Mouse (Mus musculus) thymus, adult 18-20 months (tissue): ENCODE measurements around the gene Capza1.
"Not testable (repeated sequence)": the region's sequence is repeated elsewhere in the genome, so short reads cannot be mapped to it uniquely, and the experiment has no call there.

Source experiments
- DNase-seq, 2 experiments: peaks; one replicate each; pipeline ENCODE4 v3.0.0; 2022; ENCODE audit warnings: mixed read lengths in 2 of 2

Capza1 gene

DNA sequence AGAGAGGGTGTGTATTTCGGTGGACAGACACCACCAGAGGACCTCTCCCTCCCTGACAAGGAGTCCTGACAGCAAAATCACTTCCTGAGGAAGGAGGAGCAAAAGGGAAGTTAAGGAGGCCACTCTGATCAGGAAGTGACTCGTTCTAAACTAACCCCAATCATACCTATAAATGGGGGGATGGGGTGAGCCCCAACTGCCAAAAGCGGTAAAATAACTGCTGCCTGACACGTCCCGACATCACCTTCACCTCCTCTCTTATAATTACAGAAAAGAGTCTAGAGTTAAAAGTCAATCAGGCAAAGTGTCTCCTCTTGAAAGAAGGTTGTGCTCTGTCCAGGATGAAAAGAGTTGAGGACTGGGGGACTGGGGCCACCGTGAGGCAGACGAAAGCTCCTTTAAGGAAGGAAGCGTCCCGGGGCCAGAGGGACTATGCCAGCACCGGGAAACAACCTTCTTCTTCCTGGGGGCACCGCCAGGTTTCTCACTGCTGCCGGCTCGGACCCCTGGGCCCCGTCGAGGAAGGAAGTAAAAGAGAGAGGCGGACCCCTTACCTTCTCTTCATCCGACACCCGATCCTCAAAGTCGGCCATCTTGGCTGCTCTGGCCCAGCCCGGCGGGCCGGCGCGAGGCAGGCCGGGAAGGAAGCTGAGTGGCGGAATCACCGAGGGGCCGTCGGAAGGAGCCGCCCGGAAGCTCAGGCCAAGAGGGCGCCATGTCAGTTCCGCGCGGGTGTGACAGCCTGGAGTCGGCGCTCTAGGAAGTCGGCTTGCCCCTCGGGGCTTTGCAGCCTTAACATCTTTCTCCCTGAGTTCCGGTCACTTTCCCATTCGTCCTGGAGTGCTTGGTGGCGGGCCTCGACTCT is at the start of gene Capza1, which contains the start of gene St7l:
Capza1 (minus strand) TSS at position 720 of the 865 bp plus-strand sequence.
St7l (plus strand) TSS at position 220 of the 865 bp plus-strand sequence.
- DNase-seq = peak; percentile 80 to 85

DNA sequence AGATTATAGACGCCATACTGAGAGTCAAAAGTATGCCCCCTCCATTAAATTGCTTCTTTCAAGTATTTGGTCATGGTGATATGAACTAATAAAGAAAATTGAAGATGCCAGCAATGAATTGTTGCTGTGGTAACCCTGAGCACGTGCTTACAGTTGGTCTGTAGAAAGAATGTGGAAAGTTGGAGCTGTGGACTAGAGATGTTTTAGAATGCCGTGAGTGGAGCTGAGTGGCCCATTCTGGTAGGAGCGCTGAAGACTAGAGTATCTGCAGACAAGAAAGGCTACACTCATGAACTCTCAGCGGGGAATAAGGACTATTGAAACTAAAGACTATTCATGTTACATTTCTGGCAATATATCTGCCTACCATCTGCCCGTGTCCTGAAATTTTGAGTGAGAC is 44.9 kb upstream of the Capza1 start:
- no peak for DNase-seq

DNA sequence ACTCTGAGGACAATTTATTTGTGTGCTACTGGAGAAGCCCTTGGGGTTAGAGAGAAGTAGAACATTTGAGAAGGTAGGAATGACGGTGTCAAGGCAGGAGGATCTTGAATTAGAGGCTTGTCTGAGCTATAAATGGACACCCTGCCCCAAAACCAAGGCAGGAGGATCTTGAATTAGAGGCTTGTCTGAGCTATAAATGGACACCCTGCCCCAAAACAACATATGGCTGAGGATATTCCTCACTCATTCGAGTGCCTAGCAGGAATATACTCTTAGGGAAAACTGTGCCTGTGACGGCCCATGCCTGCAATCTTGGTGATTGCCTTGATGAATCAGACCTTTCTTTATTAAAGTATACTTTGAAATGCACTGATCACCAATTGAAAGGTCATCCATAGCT is 41.7 kb upstream of the Capza1 start:
- DNase-seq = no peak

DNA sequence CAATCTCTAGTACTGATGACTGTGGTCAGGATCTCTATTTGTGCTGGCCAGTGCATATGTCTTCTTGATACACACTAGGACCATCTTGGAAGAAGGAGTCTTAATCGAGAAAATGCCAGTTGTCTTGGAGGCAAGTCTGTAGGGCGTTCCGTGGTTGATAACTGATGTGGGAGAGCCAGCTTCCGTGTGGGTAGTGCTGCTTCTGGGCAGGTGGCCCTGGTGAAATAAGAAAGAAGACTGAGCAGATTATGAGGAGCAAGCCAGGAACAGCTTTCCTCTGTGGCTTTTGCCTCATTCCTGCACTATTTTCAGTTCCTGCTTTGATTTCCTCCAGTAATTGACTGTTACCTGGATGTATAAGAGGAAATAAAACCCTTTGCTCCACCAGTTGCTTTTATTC is 41.1 kb upstream of the Capza1 start:
- DNase-seq = no peak

DNA sequence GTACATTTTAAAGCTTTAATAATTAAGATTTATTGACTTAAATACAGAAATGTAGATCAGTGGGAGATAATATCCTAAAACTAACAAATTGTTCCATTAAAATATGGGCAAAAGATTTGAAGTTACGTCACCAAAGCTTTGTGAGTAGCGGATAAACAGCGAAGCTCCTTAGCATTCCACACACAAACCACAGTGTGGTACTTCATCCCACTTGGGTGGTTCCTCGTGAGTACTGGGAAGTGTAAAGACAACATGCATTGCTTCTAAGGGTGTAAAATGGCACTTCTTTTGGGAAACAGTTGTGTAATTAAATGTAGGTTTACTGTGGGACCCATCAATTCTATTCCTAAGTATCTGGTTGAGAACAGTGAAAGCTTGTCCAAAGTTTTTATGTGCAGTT is 36.8 kb upstream of the Capza1 start:
- no peak for DNase-seq

DNA sequence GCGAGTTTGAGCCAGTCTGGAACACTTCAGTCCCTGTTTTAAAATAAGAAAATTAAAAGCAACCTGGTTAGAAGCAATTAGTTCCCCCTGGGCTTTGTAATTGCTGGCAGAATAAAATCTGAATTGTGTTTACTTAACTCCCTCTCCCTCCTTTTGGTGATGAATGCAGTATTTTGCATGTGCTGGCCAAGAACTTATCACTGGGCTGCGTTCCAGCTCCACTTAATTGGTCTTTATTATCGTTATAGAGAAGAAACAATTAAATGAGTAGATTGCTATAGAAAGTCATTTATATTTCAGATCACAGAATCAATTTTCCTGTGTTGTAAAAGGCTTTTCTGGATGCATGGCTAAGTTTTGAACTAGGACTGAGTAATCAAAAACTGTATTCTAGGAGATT is 31.8 kb upstream of the Capza1 start:
- DNase-seq = no peak

DNA sequence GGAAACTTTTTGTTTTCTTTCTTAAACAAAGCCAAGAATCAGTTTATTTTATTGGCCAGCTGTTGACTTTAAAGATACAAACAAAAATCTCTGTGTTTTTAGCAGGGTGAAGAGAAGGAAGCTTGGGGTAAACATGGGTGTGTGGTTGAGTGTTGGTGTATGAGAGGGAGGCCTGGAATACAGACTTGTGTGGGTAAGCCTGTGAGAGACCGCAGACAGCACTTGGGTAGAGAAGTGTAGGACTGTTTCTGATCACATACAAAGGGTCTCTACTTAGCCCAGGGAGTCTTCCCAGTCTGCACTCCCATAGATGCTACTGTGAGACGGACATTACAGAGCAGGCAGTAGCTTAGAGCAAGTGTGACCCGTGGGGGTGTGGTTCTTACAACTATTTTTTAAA is 24.3 kb upstream of the Capza1 start:
- no peak for DNase-seq

DNA sequence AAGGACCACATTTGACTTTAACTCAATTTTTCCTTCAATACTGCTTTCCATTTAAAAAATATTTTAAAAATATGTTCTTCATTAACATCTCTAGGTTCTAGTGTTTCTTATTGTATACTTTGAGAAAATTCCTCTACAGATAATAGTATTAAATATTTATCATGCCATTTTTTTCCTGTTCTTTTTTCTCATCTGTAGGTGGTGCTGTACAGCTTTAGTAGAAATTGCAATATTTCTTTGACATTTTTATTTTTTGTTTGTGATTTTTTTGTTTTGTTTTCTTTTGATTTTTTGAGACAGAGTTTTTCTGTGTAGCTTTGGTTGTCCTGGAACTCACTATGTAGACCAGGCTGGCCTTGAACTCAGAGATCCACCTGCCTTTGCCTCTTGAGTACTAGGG is 5.3 kb upstream of the Capza1 start:
- no peak for DNase-seq

DNA sequence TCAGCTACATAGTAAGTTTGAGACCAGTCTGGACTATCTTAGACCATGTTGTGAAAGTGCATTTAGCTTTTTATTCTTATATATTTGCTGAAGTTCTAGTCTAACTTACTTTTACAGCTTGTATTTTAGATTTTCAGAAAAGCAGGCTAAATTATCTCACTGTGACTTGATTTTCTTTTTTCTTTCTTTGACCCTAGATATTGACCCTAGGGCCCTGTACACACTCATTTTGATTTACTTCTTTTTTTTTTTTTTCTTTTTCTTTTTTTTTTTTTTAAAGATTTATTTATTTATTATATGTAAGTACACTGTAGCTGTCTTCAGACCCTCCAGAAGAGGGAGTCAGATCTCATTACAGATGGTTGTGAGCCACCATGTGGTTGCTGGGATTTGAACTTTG is 2.4 kb upstream of the Capza1 start:
- DNase-seq = not testable (repeated sequence)

DNA sequence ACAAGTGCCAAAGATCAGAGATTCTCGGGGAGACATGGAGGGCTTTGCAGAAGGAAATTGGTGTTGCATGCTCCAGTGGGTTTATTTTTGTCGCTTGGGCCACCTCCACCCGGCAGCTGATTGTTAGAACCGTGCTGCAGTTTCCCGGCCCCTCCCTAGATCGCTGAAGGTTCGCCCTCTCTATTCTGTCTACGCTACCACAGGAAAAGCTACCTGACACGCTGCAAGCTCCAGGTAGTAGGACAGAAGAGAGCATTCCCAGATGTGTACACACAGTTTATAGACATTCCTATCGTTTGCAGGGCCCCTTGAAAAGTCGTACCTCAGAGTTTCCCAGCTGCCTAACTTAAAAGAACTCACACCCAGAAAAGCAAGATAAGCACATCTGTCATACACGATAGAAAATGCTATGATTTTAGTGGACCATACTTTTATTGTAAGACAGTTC is 1.1 kb upstream of the Capza1 start:
- no peak for DNase-seq

DNA sequence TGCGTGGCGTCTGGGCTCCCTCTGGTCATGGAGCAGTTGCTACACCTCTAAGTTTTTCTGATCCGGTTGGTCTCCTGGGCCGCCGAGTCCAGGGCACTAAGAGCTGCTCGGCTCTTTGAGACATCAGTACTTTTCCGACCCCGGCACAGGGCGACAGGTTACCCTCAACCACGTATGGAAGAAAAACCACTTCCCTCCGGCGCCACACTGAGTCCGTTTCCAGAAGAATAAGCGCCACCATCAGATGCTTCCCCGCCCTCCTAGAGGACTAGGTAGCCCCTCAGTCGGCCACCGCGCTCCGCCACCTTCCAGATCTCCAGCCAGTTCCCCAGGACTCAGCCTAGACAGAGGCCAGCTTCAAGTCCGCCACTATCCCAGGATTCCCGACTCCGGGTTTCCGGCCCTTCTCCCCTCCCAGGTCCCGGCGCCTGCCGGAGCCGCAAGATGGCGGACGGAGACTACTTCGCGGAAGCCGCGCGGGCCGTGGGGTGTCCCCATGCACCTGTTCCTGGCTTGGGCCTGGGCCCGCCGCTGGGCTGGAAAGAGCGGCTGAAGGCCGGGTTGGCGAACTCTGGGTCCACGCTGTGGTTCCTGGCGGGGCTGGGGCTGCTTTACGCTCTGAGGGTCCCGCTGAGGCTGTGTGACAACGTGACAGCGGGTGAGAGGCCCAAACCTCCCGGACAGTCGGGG is 491 bp upstream of the Capza1 start:
- DNase-seq = peak; percentile 72 to 77

DNA sequence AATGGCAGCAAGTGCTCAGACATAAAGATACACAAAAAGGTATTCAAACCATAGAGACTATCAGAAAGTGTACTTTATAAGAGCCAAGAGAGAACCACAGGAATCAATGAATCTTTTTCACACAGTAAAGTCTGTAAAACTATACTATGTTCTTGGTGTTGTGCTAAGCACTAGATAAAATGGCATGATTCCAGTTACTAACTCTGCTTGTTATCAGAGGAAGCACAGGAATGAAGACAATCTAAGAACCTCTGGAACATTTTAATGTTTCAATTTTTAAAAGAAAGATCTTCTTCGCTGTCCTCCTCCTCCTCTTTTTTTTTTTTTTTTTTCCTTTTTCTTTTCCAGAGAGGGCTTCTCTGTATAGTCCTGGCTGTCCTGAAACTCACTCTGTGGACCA is 5.7 kb downstream of the Capza1 start:
- no peak for DNase-seq

DNA sequence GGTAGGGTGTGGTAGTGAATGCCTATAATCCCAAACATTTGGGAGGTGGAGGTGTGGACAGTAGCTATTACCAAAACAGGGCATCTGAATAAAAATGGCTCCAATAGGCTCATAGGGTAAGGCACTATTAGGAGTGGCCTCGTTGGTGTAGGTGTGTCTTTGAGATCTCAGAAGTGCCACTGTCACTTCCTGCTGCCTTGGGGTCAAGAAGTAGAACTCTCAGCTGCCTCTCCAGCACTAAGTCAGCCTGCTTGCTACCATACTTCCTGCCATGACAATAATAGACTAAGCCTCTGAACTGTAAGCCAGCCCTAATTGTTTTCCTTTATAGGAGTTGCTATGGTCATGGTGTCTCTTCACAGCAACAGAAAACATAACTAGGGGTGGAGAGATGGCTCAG is 8.2 kb downstream of the Capza1 start:
- no peak for DNase-seq

DNA sequence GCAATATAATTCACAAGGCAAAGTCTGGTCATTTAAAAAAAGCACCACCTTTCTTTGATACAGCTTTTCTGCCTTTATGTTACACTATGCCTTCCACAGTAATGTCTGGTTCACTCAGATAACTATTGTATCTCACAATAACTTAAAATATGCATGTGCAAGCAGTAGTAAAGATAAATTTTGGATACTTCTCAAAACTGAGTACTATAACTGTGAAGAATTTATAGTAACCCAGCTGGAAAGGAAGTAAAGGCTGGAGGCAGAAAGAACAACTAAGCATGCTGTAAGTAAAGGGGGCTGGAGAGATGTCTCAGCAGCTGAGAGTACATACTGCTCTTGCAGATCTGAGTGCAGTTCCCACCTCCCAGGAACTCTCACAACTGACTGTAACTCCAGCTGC is 9.4 kb downstream of the Capza1 start:
- DNase-seq = no peak

DNA sequence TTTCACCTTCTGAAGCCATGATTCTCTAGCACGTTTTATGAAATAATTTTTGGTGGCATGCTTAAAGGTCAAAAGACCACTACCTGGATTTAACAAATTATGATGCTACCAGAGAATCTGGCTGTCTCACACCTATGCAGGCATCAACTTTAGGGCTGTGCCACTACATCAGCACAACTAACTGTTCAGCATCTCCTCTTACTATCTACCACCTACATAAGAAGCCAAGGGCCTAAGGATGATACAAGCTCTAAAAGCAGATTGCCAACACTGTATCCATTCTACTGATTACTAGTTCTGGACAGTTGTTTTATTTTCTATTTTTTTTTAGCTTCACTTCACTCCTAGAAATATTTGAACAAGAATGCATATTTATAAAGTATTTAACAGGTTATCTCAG is 9.8 kb downstream of the Capza1 start:
- DNase-seq = no peak

DNA sequence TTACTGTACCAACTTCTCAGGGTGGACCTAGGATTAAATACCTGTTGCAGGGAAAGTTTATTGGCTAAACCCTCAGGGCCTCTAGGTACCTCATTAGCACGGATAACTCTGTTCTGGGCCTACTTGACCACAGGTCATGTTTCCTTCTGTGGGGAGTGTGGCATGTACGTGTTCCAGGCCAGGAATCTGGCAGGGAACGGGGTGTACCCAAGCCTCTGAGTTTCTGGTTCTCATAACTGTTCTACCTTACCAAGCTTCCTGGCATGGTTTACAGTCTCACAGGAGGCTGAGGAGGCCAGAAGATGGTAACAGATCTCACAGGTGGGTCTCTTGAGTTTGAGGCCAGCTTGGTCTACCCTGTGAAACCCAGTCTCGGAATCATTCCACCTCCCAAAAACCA is 17.7 kb downstream of the Capza1 start:
- DNase-seq = no peak

DNA sequence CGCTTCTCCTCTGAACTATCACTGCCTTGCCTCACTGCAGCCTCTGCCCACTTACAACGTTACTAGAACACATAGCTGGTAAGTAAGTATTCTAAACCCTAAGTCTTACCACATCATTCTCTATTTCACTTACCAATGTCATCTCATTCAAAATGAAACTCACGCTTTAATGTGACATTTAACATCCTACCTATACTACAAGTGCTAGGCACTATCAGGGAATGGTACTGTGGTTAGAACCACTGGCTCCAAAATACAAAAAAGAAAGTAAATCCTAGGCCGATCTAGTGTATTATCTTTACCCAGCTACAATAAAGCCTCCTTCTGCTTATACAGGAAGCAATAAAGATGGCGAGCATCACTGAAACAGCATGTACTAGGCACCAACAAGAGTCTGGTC is 23.3 kb downstream of the Capza1 start:
- DNase-seq = no peak

DNA sequence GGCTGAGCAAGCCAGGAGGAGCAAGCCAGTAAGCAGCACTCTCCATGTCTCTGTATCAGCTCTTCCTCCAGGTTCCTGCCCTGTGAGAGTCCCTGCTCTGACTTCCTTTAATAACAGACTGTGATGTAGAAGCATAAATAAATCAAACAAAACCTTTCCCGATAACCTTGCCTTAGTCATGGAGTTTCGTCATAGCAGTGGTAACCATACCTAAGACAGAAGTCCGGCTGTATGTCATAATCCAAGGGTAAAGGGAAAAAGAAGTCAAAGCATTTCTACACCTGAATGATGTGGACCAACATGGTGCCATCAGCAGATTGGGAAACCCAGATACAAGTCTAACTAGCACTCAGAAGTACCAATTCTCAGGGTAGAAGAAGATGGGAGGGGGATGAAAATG is 28.5 kb downstream of the Capza1 start:
- DNase-seq = no peak

DNA sequence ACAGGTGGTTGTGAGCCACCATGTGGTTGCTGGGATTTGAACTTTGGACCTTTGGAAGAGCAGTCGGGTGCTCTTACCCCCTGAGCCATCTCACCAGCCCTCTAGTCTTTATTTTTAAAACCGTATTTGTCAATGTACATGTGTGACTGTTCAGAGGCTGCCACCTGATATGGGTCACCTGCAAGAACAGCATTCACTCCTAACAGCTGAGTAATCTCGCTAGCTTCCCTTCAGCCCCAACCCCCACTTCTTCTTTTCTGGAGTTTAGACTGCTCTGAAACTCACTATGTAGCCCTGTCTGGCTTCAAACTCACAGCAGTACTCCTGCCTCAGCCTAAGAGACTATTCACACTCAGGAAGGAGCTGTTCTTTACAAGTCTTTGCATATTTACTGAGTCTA is 41.9 kb downstream of the Capza1 start:
- DNase-seq = no peak

DNA sequence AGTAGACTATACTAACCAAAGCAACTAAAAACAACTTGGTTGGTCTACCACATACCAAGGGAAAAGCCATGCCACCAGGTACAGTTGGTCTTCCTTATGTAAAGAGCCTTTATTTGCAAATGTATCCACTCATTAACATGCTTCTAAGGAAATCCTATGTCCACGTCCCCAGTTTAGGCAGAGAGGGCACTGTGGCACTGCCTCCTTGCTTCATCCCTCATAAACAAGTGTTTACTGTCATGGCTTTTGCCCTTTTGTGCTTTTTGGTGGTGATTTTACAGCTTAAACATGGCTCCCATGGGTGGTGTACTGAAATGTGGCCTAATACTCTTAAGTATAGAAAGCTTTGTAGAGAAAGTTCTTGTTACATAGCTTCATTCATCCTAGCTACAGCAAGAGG is 43.9 kb downstream of the Capza1 start:
- DNase-seq = no peak

DNA sequence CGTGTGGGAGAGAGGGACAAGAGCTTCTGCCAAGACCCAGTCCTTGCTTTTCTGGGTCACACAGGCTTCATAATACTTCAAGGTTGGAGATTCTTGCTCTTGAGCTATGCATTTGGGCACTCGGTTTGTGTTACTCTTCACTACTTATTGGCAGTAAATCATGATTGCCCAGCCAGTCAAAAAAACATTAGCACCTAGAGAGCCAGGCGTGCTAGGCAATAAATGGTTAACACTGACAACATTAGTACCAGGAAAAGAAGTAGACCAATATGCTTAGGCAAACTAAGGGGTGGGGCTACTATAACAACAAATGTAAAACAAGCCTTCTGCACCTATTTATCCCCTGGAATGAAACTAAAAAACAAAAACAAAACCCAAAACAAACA is 45.6 kb downstream of the Capza1 start:
- no peak for DNase-seq

DNA sequence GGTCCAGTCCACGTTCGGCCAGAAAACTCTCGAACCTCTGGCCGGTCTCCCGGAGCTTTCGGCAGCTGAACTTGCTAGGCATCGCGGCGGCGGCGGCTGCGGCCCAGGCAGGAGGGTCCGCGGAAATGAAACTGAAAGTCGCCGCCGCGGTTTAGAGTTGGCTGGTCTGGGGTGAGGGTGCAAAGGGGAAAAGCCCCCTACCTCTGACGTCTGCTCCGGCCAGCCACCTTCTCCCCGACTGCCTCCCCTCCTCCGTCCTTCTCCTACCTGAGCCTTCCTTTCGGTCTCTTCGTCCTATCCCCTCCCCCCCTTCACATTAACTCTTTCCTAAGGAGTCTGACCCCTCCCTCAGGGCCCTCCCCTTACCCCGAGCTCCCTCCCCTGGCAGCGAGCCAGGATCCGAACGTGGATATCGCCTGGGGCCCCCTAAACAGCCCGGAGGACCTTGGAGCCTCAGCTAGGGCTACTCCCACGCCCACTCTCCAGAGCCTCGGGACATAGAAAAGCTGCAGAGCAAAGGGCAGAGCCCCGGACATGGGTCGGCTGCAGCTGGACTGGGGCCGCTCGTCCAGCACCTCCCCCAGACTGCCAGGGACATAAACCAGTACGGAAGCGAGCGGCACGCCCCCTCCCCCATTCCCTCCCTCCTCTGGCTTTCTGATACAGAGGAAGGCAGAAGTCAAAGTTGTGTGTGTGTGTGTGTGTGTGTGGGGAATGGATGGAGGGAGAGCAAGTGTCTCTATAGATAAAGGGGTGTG is 46.1 kb downstream of the Capza1 start, which contains the start of gene Mov10:
Mov10 (minus strand) TSS at position 573 of the 758 bp plus-strand sequence.
- peak; percentile 37 to 63 for DNase-seq

DNA sequence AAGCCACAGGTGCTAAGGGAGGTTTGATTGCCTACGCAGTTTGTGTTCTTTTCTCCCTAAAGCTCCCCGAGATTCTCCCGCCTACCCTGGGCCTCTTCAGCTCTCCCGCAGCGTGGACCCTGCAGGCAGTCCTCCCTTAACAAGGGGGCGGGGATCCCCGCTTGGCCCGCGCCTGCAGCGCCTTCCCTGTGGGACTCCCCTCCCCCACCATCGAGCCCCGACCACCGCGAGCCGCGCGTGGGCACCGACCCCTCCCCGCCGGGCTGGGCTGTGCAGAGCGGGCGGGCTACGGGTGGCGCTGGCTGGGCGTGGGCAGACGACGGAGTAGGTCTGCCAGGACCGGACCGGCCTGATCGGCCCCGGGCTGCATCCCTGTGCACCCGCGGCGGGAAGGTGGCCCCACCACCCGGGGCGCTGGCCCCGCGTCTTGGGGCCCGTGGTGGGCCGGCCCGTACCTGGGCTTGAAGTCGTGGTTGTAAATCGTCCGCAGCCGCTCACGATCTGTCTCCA is 46.8 kb downstream of the Capza1 start:
- DNase-seq = peak; percentile 54 to 63
